25 mouse cellular contexts compared by ENCODE assay signal in genomic region chr6:117275915-117276314, GRCm38 (mm10).
DNase-seq lines count a peak whose midpoint lies in the region; ATAC-seq lines count a peak whose summit lies in the region.
"Had no signal": no experiment of that assay in that cellular context is flagged by ENCODE, and none has a peak within 500 bp of the region (broad histone marks: within the 10 kb centered on the region; RNA-seq: fewer than 3 reads in every experiment).

No protein-coding gene starts in this region.

- no peaks in the 10 kb centered on the region for H3K9me3 ChIP-seq in heart, embryonic 15.5 days (replicated peaks)
- H3K9me3 ChIP-seq in liver, embryonic 11.5 days (ENCODE audit: control insufficient read depth, low read length): no peaks in the 10 kb centered on the region
- H3K9me3 ChIP-seq: forebrain, embryonic 10.5 days; forebrain, embryonic 13.5 days; heart, embryonic 13.5 days; hindbrain, embryonic 10.5 days; hindbrain, embryonic 13.5 days; intestine, embryonic 15.5 days had no signal

- H3K27me3 ChIP-seq in heart, embryonic 15.5 days: no peaks in the 10 kb centered on the region
- H3K27me3 ChIP-seq in liver, embryonic 11.5 days (replicated peaks; ENCODE audit: control insufficient read depth, insufficient read depth, low read length): no peaks in the 10 kb centered on the region
- H3K27me3 ChIP-seq: forebrain, embryonic 13.5 days; heart, embryonic 13.5 days; hindbrain, embryonic 13.5 days; intestine, embryonic 15.5 days had no signal

- no peak overlapping the region for H3K9ac ChIP-seq in heart, embryonic 15.5 days
- H3K9ac ChIP-seq in liver, embryonic 11.5 days (ENCODE audit: low read depth, low read length): no peak overlapping the region
- H3K9ac ChIP-seq: forebrain, embryonic 13.5 days; heart, embryonic 13.5 days; hindbrain, embryonic 13.5 days; intestine, embryonic 15.5 days had no signal

- peak; percentile 45 for DNase-seq in heart, adult 11 months
- no peak for DNase-seq in heart, postnatal 14 days
- no peak for DNase-seq in heart, adult 18-20 months
- DNase-seq in liver, embryonic 11.5 days (ENCODE audit: low spot score): peak; percentile 2
- no peak for DNase-seq in liver
- DNase-seq: adrenal gland, adult 8-10 months; adrenal gland, postnatal 25 days; cerebellum, adult 11-12 months; cerebellum, adult 8-10 months; cerebellum, postnatal 14 days; gastrocnemius, adult 2 months; gastrocnemius, postnatal 14 days; heart, adult 2 months; heart, postnatal 36 days; kidney, adult 11 months had no signal

- intact Hi-C loops in heart, postnatal 14 days (cut with DNase I): no loop called here

- no peak overlapping the region for H3K4me2 ChIP-seq in heart, embryonic 15.5 days
- H3K4me2 ChIP-seq in liver, embryonic 11.5 days: no peak overlapping the region
- H3K4me2 ChIP-seq: forebrain, embryonic 13.5 days; heart, embryonic 13.5 days; hindbrain, embryonic 13.5 days; intestine, embryonic 15.5 days had no signal

- H3K27ac ChIP-seq in heart, embryonic 15.5 days: 0 out of 2 replicates have a peak overlapping the region, but pooled peaks have one; percentile 12
- no peak overlapping the region for H3K27ac ChIP-seq in liver, embryonic 11.5 days (ENCODE audit: low read depth, low read length)
- H3K27ac ChIP-seq: forebrain, embryonic 10.5 days; forebrain, embryonic 13.5 days; gastrocnemius, adult 2 months; heart, adult 2 months; hindbrain, embryonic 10.5 days; hindbrain, embryonic 13.5 days; intestine, embryonic 15.5 days had no signal

- ATAC-seq in heart, embryonic 15.5 days (replicated peaks; ENCODE audit: insufficient number of reproducible peaks, insufficient read depth, low FRiP score, low read depth): no peak
- no peak for ATAC-seq in liver, embryonic 11.5 days (replicated peaks; ENCODE audit: low FRiP score)
- ATAC-seq: activated CD4-positive, CD25-positive, alpha-beta regulatory T cell, adult 4 months; forebrain, embryonic 13.5 days; forebrain, embryonic 16.5 days; hindbrain, embryonic 16.5 days; intestine, embryonic 15.5 days had no signal

- H3K4me1 ChIP-seq in heart, embryonic 15.5 days (replicated peaks): peaks cover 26% of the 10 kb centered on the region
- no peaks in the 10 kb centered on the region for H3K4me1 ChIP-seq in liver, embryonic 11.5 days (replicated peaks; ENCODE audit: control insufficient read depth, insufficient read depth, low read length)
- H3K4me1 ChIP-seq: intestine, embryonic 15.5 days had no signal

- no peaks in the 10 kb centered on the region for H3K36me3 ChIP-seq in heart, embryonic 15.5 days
- H3K36me3 ChIP-seq in liver, embryonic 11.5 days (ENCODE audit: control insufficient read depth, insufficient read depth, low read length): no peaks in the 10 kb centered on the region
- H3K36me3 ChIP-seq: forebrain, embryonic 10.5 days; heart, embryonic 13.5 days; hindbrain, embryonic 10.5 days; hindbrain, embryonic 13.5 days; intestine, embryonic 15.5 days had no signal

- no peak overlapping the region for H3K4me3 ChIP-seq in heart, embryonic 15.5 days
- H3K4me3 ChIP-seq in liver, embryonic 11.5 days (ENCODE audit: low read depth, low read length): no peak overlapping the region
- H3K4me3 ChIP-seq: forebrain, embryonic 10.5 days; forebrain, embryonic 13.5 days; gastrocnemius, adult 2 months; heart, adult 2 months; heart, embryonic 13.5 days; hindbrain, embryonic 10.5 days; hindbrain, embryonic 13.5 days; intestine, embryonic 15.5 days had no signal

- WGBS in heart, embryonic 15.5 days: 46% methylated on average over 5 of the region's 5 CpGs
- WGBS in liver, embryonic 11.5 days: 78% methylated on average over 5 of the region's 5 CpGs

Comparison
In these comparisons a context has a peak if more than half of its experiments do, and no peak if none do; other contexts are left out.
1. DNase-seq: peak in heart, adult 11 months (single experiment) and liver, embryonic 11.5 days (single experiment); none in heart, postnatal 14 days (0 of 2), heart, adult 18-20 months (0 of 2) and liver (single experiment).